ENCODE assay signal across 8 mouse cellular contexts in genomic region chr6:42257303-42257863, GRCm38 (mm10). TPM values are rescaled to one million over a fixed set of nuclear protein-coding genes. Genes with fewer than 3 reads are reported as not detected.
DNase-seq lines count a peak whose midpoint lies in the region; ATAC-seq and TF ChIP-seq lines count a peak whose summit lies in the region.

No protein-coding gene starts in this region.

- no peak for TF ChIP-seq POLR2A in cerebellum, adult 2 months (IDR thresholded peaks at IDR 0.05; ENCODE audit: borderline replicate concordance, insufficient read depth, low read length)

- no peak overlapping the region for H3K9ac ChIP-seq in limb, embryonic 11.5 days (ENCODE audit: low read length)
- no peak overlapping the region for H3K9ac ChIP-seq in midbrain, embryonic 13.5 days (replicated peaks)

- 28% methylated on average over 11 of the region's 11 CpGs for WGBS in cerebellum, adult 2 months
- 18% methylated on average over 11 of the region's 11 CpGs for WGBS in limb, embryonic 11.5 days
- 23% methylated on average over 11 of the region's 11 CpGs for WGBS in midbrain, embryonic 13.5 days

- no peaks in the 10 kb centered on the region for H3K27me3 ChIP-seq in cerebellum, adult 2 months (ENCODE audit: control insufficient read depth, insufficient read depth, low read length)
- no peaks in the 10 kb centered on the region for H3K27me3 ChIP-seq in limb, embryonic 11.5 days (ENCODE audit: control insufficient read depth, insufficient read depth, low read length)
- H3K27me3 ChIP-seq in midbrain, embryonic 13.5 days = no peaks in the 10 kb centered on the region; the same call in 1 of the 2 replicates

- no peak; the same call in 1 of the 2 replicates for ATAC-seq in limb, embryonic 11.5 days (ENCODE audit: insufficient number of reproducible peaks, low FRiP score, low TSS enrichment, low read depth)
- ATAC-seq in midbrain, embryonic 13.5 days = peak; percentile 65

- no peak overlapping the region for H3K4me2 ChIP-seq in limb, embryonic 11.5 days (ENCODE audit: low read depth, severe bottlenecking)
- no peak overlapping the region for H3K4me2 ChIP-seq in midbrain, embryonic 13.5 days (replicated peaks)

- no peaks in the 10 kb centered on the region for H3K36me3 ChIP-seq in limb, embryonic 11.5 days (ENCODE audit: control insufficient read depth, insufficient read depth, low read length)
- no peaks in the 10 kb centered on the region for H3K36me3 ChIP-seq in midbrain, embryonic 13.5 days

- no peaks in the 10 kb centered on the region for H3K4me1 ChIP-seq in cerebellum, adult 2 months (ENCODE audit: control insufficient read depth, insufficient read depth, low read length)
- no peaks in the 10 kb centered on the region for H3K4me1 ChIP-seq in limb, embryonic 11.5 days (ENCODE audit: control insufficient read depth, insufficient read depth, low read length)
- H3K4me1 ChIP-seq in midbrain, embryonic 13.5 days (replicated peaks) = no peaks in the 10 kb centered on the region

- peak; percentile 45 for DNase-seq in ovary, postnatal 36 days (ENCODE audit: low spot score)
- no peak for DNase-seq in ovary, postnatal 10 days (ENCODE audit: low spot score)
- DNase-seq in cerebellum, adult 2 months = peak; percentile 19 to 27
- DNase-seq in frontal cortex, postnatal 36 days (ENCODE audit: low spot score in 2 of 2) = peak; percentile 44 to 51
- DNase-seq in induced T-regulatory cell, adult 2 months (ENCODE audit: low read depth) = peak; percentile 72
- peak; percentile 61 for DNase-seq in limb, embryonic 11.5 days (ENCODE audit: low spot score)
- peak; percentile 64 to 79 for DNase-seq in spleen, postnatal 4 days (ENCODE audit: low spot score in 2 of 2)

- no peak overlapping the region for H3K4me3 ChIP-seq in cerebellum, adult 2 months (replicated peaks; ENCODE audit: insufficient read depth, low read depth, low read length)
- no peak overlapping the region for H3K4me3 ChIP-seq in limb, embryonic 11.5 days (ENCODE audit: low read depth, low read length)
- H3K4me3 ChIP-seq in midbrain, embryonic 13.5 days (replicated peaks) = no peak overlapping the region

- H3K27ac ChIP-seq in cerebellum, adult 2 months (ENCODE audit: insufficient read depth, low read length) = no peak overlapping the region
- no peak overlapping the region for H3K27ac ChIP-seq in limb, embryonic 11.5 days (replicated peaks; ENCODE audit: low read depth, low read length)
- no peak overlapping the region for H3K27ac ChIP-seq in midbrain, embryonic 13.5 days

- TF ChIP-seq CTCF in cerebellum, adult 2 months (IDR thresholded peaks at IDR 0.05; ENCODE audit: borderline replicate concordance, insufficient read depth, low read depth, low read length) = peak; percentile 54; the same call in 1 of the 2 replicates

- no peaks in the 10 kb centered on the region for H3K9me3 ChIP-seq in limb, embryonic 11.5 days (ENCODE audit: control insufficient read depth, low read length)
- H3K9me3 ChIP-seq in midbrain, embryonic 13.5 days = no peaks in the 10 kb centered on the region

RNA-seq across cellular contexts. Expression of gene Tmem139, which starts 4.4 kb away (rescaled TPM):
- not detected in 2 replicates for polyA plus RNA-seq in cerebellum, adult 2 months (2012; rRNA removed)
- 1.5 TPM in 2 replicates for polyA plus RNA-seq in limb, embryonic 11.5 days (2014; fragmentation: Nextera tagmentation; extraction: Ambion mirVana)
- polyA plus RNA-seq in midbrain, embryonic 13.5 days (2015; fragmentation: Nextera tagmentation; extraction: Ambion mirVana) = 0.18 TPM in 1 of 2 replicates, not detected in the other

RNA-seq across cellular contexts. Expression of gene Casp2, which starts 7.4 kb away (rescaled TPM):
- 26.1 and 31.3 TPM in 2 replicates for polyA plus RNA-seq in cerebellum, adult 2 months (2012; rRNA removed)
- 78.3 and 82.6 TPM in 2 replicates for polyA plus RNA-seq in limb, embryonic 11.5 days (2014; fragmentation: Nextera tagmentation; extraction: Ambion mirVana)
- 57.3 and 57.6 TPM in 2 replicates for polyA plus RNA-seq in midbrain, embryonic 13.5 days (2015; fragmentation: Nextera tagmentation; extraction: Ambion mirVana)

RNA-seq across cellular contexts. Expression of gene Gstk1, which starts 11.6 kb away (rescaled TPM):
- 28.8 and 30.5 TPM in 2 replicates for polyA plus RNA-seq in cerebellum, adult 2 months (2012; rRNA removed)
- 21.1 and 22.6 TPM in 2 replicates for polyA plus RNA-seq in limb, embryonic 11.5 days (2014; fragmentation: Nextera tagmentation; extraction: Ambion mirVana)
- 9.1 and 10.8 TPM in 2 replicates for polyA plus RNA-seq in midbrain, embryonic 13.5 days (2015; fragmentation: Nextera tagmentation; extraction: Ambion mirVana)

RNA-seq across cellular contexts. Expression of gene Clcn1, which starts 29.1 kb away (rescaled TPM):
- 11.5 and 13.4 TPM in 2 replicates for polyA plus RNA-seq in cerebellum, adult 2 months (2012; rRNA removed)
- 0.69 and 1.1 TPM in 2 replicates for polyA plus RNA-seq in limb, embryonic 11.5 days (2014; fragmentation: Nextera tagmentation; extraction: Ambion mirVana)
- polyA plus RNA-seq in midbrain, embryonic 13.5 days (2015; fragmentation: Nextera tagmentation; extraction: Ambion mirVana) = 1.9 TPM in 2 replicates

RNA-seq across cellular contexts. Expression of gene Tas2r144, which starts 42.3 kb away (rescaled TPM):
- not detected in 2 replicates for polyA plus RNA-seq in cerebellum, adult 2 months (2012; rRNA removed)
- not detected in 2 replicates for polyA plus RNA-seq in limb, embryonic 11.5 days (2014; fragmentation: Nextera tagmentation; extraction: Ambion mirVana)
- not detected in 2 replicates for polyA plus RNA-seq in midbrain, embryonic 13.5 days (2015; fragmentation: Nextera tagmentation; extraction: Ambion mirVana)
